Mouse (Mus musculus) neural tube, embryonic 12.5 days (tissue): ENCODE measurements around the gene Fam168a. TPM values are rescaled to one million over a fixed set of nuclear protein-coding genes. Genes with fewer than 3 reads are reported as not detected.

Experiments
- ATAC-seq: fragments of 200-750 bp; cut with Nextera tagmentation; 2 replicates; pipeline ENCODE4 v1.8.0; 2017; ENCODE audit warnings: low read depth, mild to moderate bottlenecking, moderate TSS enrichment, moderate library complexity; ENCODE audit not compliant: low FRiP score
- H3K27ac ChIP-seq: fragments of 300-500 bp; sonication (generic); 2 replicates; pipeline ENCODE4 v1.5.1; 2016
- H3K27me3 ChIP-seq: fragments of 300-500 bp; sonication (generic); replicated peaks from 2 replicates; pipeline ENCODE4 v1.6.1; 2016; ENCODE audit warnings: mild to moderate bottlenecking
- H3K36me3 ChIP-seq: fragments of 300-500 bp; sonication (generic); 2 replicates; pipeline ENCODE4 v1.6.1; 2016; ENCODE audit warnings: mild to moderate bottlenecking
- H3K4me1 ChIP-seq: fragments of 300-500 bp; sonication (generic); 2 replicates; pipeline ENCODE4 v1.6.1; 2016
- H3K4me2 ChIP-seq: fragments of 300-500 bp; sonication (generic); replicated peaks from 2 replicates; pipeline ENCODE4 v1.6.1; 2016; ENCODE audit warnings: mild to moderate bottlenecking
- H3K4me3 ChIP-seq: fragments of 300-500 bp; sonication (generic); 2 replicates; pipeline ENCODE4 v1.5.1; 2016
- H3K9ac ChIP-seq: fragments of 300-500 bp; sonication (generic); 2 replicates; pipeline ENCODE4 v1.6.1; 2016; ENCODE audit warnings: mild to moderate bottlenecking
- H3K9me3 ChIP-seq: fragments of 300-500 bp; sonication (generic); 2 replicates; pipeline ENCODE4 v1.6.1; 2016; ENCODE audit warnings: mild to moderate bottlenecking
- WGBS: fragments of 180-500 bp; shearing (Covaris S2); methylation state at CpG from one replicate; pipeline ENCODE4 v1.1.7; 2016; 5-methylcytosine and 5-hydroxymethylcytosine counted together
- polyA plus RNA-seq: library from polyadenylated mRNA; unstranded; fragments of >200 nt; fragmentation: Nextera tagmentation; extraction: Ambion mirVana; gene quantifications from 2 replicates; pipeline ENCODE4 v1.2.1, GENCODE M21; 2016

Gene Fam168a
- polyA plus RNA-seq, 1 experiment from 2014 or later = 58.2 TPM

DNA sequence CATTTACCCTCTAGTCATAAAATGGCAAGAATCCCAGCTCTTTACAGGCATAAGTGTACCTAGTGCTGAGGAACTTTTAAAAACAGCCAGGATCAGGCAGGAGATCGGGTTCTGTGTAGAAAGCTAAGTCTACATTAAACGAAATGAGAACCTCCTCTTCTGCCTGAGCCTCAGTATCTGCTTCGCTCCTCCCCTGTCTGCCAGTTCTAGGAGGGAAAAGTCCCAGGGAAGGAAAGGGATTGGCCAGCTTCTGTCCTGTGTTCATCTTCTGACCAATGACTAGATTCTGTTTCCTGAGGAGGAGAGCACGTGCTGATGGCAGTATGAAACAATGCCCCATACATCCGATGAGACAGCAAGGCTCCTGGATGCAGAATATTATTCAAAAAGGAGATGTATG is 25.3 kb upstream of the Fam168a start:
- no peaks in the 10 kb centered on the region for H3K36me3 ChIP-seq
- ATAC-seq = no peak
- WGBS = 62% methylated on average over 5 of the region's 5 CpGs
- H3K4me2 ChIP-seq = no peak overlapping the region
- H3K9ac ChIP-seq = no peak overlapping the region
- no peak overlapping the region for H3K27ac ChIP-seq
- H3K9me3 ChIP-seq = no peaks in the 10 kb centered on the region
- no peaks in the 10 kb centered on the region for H3K27me3 ChIP-seq
- no peaks in the 10 kb centered on the region for H3K4me1 ChIP-seq
- no peak overlapping the region for H3K4me3 ChIP-seq

DNA sequence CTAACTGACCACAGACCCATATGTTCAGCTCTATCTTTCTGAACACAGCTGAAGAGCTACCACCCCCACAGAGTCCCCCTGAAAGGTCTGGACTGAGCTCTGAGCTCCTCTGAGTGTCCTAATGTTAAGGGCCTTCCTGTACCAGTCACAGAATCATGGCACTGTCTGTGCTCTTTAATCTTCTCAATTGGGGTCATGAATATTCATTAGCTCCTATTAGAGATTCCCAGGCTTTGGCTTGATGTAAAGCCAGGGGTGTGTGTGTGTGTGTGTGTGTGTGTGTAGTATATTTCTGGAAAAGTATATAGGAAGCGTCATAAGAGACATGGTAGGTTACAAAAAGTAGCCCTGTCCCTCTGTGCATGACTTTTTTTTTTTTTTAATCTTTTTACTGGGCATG is 23.2 kb upstream of the Fam168a start:
- no peak overlapping the region for H3K9ac ChIP-seq
- no peak overlapping the region for H3K4me3 ChIP-seq
- no peaks in the 10 kb centered on the region for H3K4me1 ChIP-seq
- H3K27me3 ChIP-seq = no peaks in the 10 kb centered on the region
- WGBS = 92% methylated on average over 1 of the region's 1 CpGs
- no peak overlapping the region for H3K27ac ChIP-seq
- H3K9me3 ChIP-seq = no peaks in the 10 kb centered on the region
- H3K4me2 ChIP-seq = no peak overlapping the region
- no peak for ATAC-seq
- no peaks in the 10 kb centered on the region for H3K36me3 ChIP-seq

DNA sequence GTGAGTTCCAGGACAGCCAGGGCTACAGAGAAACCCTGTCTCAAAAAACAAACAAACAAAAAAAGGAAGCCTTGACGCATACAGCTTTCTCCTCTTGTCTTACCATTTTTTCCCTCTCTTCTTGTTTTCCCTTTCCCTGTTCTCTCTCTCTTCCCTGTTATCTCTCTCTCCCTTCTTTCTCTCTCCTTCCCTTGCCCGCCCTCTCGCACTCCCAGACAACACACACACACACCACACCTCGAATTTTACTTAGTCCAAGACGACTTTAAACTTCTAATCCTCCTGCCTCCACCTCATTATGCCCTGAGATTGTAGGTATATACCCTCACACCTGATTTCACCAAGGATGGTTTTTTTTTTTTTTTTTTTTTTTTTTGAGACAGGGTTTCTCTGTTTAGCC is 22.4 kb upstream of the Fam168a start:
- Histone ChIP-seq H3K4me2 (no peak overlapping the region), H3K9ac (no peak overlapping the region), H3K27me3 (no peaks in the 10 kb centered on the region), H3K9me3 (no peaks in the 10 kb centered on the region), H3K27ac (no peak overlapping the region), H3K4me1 (no peaks in the 10 kb centered on the region), H3K4me3 (no peak overlapping the region), H3K36me3 (no peaks in the 10 kb centered on the region)
- ATAC-seq = no peak
- 71% methylated on average over 5 of the region's 5 CpGs for WGBS

DNA sequence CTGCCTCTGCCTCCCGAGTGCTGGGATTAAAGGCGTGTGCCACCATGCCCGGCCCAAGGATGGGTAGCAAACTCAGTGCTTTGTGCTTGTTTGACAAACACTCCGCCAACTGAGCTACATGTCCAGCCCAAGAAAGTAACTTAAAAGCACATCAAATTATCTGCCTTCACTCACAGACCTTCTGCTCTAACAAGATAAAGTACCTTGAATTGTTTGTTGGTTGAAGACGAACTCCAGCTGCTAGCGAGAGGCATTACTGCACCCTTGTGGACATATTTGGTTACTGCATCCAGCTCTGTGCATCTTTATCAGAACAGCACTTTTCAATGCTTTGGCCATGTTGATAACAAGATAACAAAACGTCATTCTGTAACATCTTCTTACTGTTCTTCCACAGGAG is 21.9 kb upstream of the Fam168a start:
- no peak overlapping the region for H3K9ac ChIP-seq
- no peak overlapping the region for H3K27ac ChIP-seq
- H3K4me3 ChIP-seq = no peak overlapping the region
- no peaks in the 10 kb centered on the region for H3K36me3 ChIP-seq
- H3K27me3 ChIP-seq = no peaks in the 10 kb centered on the region
- no peaks in the 10 kb centered on the region for H3K4me1 ChIP-seq
- 57% methylated on average over 7 of the region's 7 CpGs for WGBS
- no peak overlapping the region for H3K4me2 ChIP-seq
- no peak for ATAC-seq
- H3K9me3 ChIP-seq = no peaks in the 10 kb centered on the region

DNA sequence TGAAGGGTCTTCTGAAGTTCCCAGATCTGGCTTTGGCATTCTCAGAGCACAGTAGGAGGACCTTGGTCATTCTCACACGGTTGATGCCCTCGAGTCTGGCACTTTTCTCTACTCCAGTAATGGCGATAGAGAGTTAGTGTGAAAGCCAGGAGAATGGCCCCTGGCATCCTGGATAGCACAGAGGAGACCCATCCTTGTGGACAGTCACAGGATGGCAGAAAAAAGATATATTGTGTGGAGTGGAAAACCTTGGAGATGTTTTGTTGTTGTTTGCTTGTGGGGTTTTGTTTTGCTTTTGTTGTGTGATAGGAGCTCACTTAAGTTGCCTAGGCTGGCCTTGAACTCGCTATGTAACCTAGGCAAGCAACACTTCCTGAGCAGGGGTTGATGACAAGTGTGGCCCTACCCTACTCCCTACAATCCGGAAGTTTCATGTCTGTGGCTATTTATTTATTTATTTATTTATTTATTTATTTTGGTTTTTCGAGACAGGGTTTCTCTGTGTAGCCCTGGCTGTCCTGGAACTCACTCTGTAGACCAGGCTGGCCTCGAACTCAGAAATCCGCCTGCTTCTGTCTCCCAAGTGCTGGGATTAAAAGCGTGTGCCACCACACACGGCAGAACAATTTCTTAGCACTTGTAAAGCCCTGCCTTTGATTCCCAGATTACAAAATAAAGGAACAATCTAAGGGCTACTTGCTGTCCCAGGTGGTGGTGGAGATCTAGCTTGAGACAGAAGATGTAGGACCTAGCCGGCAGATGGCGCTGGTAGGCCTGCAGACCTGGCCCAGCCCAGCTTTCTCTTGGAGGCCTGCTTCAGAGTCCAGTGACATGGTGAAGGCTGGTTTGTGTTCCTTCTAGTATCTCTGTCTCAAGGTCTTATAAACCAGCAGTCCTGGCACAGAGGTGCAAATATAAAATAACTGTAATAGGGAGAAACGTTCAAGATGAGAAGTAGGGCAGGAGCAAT is 21.1 kb upstream of the Fam168a start:
- Histone ChIP-seq H3K4me2 (no peak overlapping the region), H3K36me3 (no peaks in the 10 kb centered on the region), H3K27me3 (no peaks in the 10 kb centered on the region), H3K4me3 (no peak overlapping the region), H3K9me3 (no peaks in the 10 kb centered on the region), H3K9ac (no peak overlapping the region), H3K4me1 (no peaks in the 10 kb centered on the region), H3K27ac (no peak overlapping the region)
- ATAC-seq = peak; percentile 68; the same call in 1 of the 2 replicates
- 42% methylated on average over 13 of the region's 13 CpGs for WGBS

DNA sequence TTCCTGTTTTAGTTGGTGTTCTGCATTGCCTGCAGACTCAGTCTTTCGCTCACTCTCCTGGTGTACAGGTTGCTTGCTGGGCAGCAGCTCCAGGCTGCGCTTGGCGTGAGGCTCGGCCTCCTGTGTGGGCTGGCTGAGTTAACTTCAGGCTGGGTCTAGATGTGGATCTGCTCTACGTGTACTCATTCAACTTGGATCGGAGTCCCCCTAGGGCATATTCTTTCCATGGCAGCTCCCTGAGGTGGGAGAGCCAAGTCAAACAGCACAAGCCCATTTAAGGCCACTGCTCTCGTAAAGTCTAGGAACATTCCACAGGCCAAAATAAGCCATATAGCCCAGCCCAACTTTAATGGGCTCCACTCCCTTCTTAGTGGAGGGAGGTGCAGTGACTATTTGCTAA is 18.0 kb upstream of the Fam168a start:
- Histone ChIP-seq H3K9me3 (no peaks in the 10 kb centered on the region), H3K36me3 (no peaks in the 10 kb centered on the region), H3K4me1 (no peaks in the 10 kb centered on the region), H3K9ac (no peak overlapping the region), H3K4me2 (no peak overlapping the region), H3K27me3 (no peaks in the 10 kb centered on the region), H3K4me3 (no peak overlapping the region), H3K27ac (no peak overlapping the region)
- 89% methylated on average over 7 of the region's 7 CpGs for WGBS
- no peak for ATAC-seq

DNA sequence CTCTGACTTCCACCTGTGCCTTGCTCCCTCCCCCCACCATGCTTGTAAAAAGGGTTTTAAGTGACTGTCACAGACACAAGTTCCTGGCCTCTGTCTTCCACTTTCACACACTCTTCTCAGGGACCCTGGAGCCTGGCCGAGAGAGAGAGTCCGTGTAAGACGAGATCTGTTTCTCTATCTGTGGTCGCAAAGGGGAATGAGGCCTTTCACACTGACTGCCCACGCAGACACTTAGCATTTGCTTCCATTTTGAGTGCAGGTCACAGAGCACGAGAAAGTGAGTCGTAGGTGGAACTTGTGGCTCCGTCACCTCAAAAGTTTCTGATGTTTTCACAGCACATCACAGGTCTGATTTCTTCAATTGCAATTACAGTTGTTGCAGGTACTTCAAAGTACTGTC is 13.2 kb upstream of the Fam168a start:
- no peaks in the 10 kb centered on the region for H3K36me3 ChIP-seq
- no peaks in the 10 kb centered on the region for H3K9me3 ChIP-seq
- no peak overlapping the region for H3K27ac ChIP-seq
- no peaks in the 10 kb centered on the region for H3K4me1 ChIP-seq
- 76% methylated on average over 8 of the region's 8 CpGs for WGBS
- no peaks in the 10 kb centered on the region for H3K27me3 ChIP-seq
- H3K9ac ChIP-seq = no peak overlapping the region
- no peak overlapping the region for H3K4me2 ChIP-seq
- no peak overlapping the region for H3K4me3 ChIP-seq
- ATAC-seq = no peak

DNA sequence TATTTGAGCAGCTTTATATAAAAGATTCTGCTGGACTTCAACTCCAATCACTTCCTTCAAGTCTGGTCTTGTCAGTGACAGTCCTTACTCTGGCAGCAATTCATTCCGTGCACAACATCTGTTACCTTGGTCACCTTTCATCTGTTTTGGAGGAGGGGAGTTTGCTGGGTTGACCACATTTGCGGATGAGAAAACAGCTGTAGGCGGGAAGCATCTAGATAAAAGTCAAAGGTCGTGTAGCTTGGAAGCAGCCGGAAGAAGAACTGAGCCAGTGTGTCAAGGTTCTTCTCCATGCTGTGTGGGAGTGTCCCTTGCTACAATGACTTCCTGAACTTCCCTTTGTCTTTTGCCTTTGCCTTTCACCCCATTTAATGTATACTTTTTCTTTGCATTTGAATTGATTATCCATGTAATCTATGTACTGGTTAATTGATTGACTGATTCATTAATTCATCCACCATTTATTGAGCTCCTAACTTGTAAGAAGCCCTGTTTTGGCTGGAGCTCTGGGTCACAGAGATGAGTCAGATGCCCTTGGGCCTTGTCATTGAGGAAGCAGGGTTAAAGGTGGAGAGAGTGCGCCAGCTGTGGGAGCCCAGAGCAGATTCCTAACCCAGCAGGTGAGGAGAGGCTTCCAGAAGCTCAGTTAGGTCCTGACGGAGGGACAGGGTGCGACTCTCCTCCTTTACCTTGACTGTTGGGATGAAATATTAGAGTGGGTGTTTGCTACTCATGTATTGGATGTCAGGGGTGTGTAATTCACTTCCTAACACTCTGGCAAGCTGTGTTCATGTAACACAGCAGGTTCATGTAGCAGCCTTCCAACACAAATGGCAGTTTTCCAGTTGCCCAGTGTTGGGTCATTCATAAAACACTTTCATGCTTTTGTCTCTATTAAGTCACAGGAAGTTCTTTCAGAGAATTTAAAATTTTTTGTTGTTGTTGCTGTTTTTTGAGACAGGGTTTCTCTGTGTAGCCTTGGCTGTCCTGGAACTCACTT is 6.4 kb upstream of the Fam168a start:
- no peaks in the 10 kb centered on the region for H3K9me3 ChIP-seq
- no peaks in the 10 kb centered on the region for H3K27me3 ChIP-seq
- no peaks in the 10 kb centered on the region for H3K36me3 ChIP-seq
- no peak overlapping the region for H3K9ac ChIP-seq
- H3K4me3 ChIP-seq = no peak overlapping the region
- no peak for ATAC-seq
- H3K4me1 ChIP-seq = no peaks in the 10 kb centered on the region
- 57% methylated on average over 8 of the region's 8 CpGs for WGBS
- no peak overlapping the region for H3K27ac ChIP-seq
- H3K4me2 ChIP-seq = no peak overlapping the region

DNA sequence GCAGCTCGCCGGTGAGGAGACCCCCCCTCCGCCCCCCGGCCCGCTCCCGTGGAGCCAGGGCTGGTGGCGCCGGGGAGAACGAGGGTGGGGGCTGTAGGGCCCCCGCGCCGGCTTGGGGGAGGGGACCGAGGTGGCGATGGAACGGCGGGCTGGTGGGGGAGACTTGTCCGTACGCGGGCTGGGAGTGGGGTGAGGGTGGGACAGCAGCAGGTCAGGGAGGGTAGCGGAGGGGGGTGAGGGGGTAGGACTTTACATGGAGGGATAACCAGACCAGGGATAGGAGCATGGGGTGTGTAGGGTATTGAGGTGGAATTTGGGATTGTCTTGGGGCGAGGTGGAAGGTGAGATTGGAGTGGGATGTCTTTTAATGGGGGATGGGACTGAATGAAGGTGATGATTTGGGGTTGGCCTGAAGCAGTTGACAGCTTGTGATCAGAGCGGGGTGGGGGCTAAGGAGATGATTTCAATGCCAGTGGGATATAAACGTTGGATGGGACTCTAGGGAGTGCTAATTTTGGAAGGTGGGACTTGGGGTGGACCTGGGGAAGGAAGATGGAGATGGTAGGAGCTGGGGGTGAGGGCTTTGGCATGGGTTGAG is 547 bp downstream of the Fam168a start:
- ATAC-seq = peak; percentile 69
- peak overlapping the region; percentile 100 for H3K27ac ChIP-seq
- peak overlapping the region; percentile 78 for H3K4me3 ChIP-seq
- no peaks in the 10 kb centered on the region for H3K9me3 ChIP-seq
- no peaks in the 10 kb centered on the region for H3K27me3 ChIP-seq
- peak overlapping the region; percentile 70 for H3K4me2 ChIP-seq
- no peaks in the 10 kb centered on the region for H3K36me3 ChIP-seq
- H3K9ac ChIP-seq = peak overlapping the region; percentile 95
- under 1% methylated on average over 23 of the region's 23 CpGs for WGBS
- peaks cover 14% of the 10 kb centered on the region for H3K4me1 ChIP-seq

DNA sequence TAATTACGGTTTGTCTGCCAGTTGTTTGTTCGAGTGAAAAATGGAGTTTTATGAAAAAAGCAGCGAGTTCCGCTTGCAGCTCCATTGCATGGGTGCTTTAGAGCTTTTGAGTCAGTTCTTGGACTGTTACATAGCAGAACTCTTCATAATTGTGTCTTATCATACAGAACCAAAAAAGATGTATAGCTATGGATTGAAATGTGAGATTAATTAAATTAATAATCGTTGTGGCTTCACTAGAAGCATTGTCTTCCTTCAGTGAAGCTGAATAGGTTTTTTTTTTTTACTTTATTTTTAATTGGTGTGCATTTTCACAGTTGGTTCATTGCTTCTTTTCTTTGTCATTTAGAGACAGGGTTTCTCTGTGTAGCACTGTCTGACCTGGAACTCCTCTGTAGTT is 12.3 kb downstream of the Fam168a start:
- H3K4me2 ChIP-seq = no peak overlapping the region
- no peak overlapping the region for H3K9ac ChIP-seq
- no peak for ATAC-seq
- H3K27ac ChIP-seq = no peak overlapping the region
- no peaks in the 10 kb centered on the region for H3K36me3 ChIP-seq
- H3K27me3 ChIP-seq = no peaks in the 10 kb centered on the region; the same call in 1 of the 2 replicates
- no peak overlapping the region for H3K4me3 ChIP-seq
- no peaks in the 10 kb centered on the region for H3K9me3 ChIP-seq
- H3K4me1 ChIP-seq = peaks cover 17% of the 10 kb centered on the region
- 96% methylated on average over 5 of the region's 5 CpGs for WGBS

DNA sequence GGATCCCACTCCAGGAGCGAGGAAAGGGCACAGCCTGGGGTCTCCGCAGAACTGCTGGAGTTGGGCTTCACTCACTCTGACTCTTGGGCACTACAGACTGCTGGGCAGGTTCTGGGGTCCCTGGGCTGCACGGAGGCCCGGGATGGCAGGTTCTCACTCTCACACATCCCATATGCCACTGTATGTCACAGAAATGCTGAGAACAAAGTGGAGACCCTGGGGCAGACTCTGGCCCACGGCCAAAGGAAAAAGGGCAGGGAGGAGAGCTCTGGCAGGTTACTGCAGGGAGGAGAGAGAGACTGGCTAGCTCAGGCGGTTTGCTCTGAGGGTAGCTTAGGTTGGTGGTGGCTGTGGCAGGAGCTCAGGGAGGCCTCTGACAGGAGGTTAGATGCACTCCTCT is 15.8 kb downstream of the Fam168a start:
- H3K9ac ChIP-seq = 0 out of 2 replicates have a peak overlapping the region, but pooled peaks have one; percentile 13
- no peak overlapping the region for H3K4me2 ChIP-seq
- H3K27ac ChIP-seq = no peak overlapping the region; the same call in 1 of the 2 replicates
- H3K9me3 ChIP-seq = no peaks in the 10 kb centered on the region
- no peak overlapping the region for H3K4me3 ChIP-seq
- H3K27me3 ChIP-seq = peaks cover 3% of the 10 kb centered on the region; the same call in 1 of the 2 replicates
- 0 out of 2 replicates have a peak, but pooled peaks have one; percentile 13 for ATAC-seq
- H3K4me1 ChIP-seq = peaks cover 24% of the 10 kb centered on the region
- 72% methylated on average over 6 of the region's 6 CpGs for WGBS
- no peaks in the 10 kb centered on the region for H3K36me3 ChIP-seq
